Mouse (Mus musculus): ENCODE measurements at regions not wholly inside any gene's neighbourhood (a gene's known extent, or its start where the extent isn't known, plus 50 kb on each side); places are given as distances from the start of the nearest gene placed in this dataset.

DNA sequence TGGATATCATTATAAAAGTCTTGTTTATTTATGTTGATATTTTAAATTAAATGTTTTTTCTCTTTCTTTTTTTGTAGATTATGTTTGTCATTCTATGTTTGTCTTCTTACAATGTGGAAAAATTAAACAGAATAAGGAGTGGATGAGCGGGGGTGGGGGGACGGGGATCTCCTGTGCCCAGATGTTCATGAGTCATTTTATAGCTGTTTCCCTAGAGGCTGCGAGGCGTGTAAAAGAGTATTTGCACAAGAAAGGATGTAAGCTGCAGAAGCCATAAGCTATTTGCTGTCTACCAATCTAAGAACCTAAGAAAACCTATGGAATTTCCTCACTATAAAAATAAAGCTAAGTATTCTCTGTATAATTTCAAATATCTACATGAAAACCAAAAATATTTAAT is 446.9 kb upstream of the Cwc22 start:
- ATAC-seq (ENCODE audit: insufficient read depth) (no peak), DNase-seq (no peak)
- Histone ChIP-seq H3K4me1 (ENCODE audit: insufficient read depth) (no peaks in the 10 kb centered on the region), H3K4me2 (no peak overlapping the region), H3K9me3 (ENCODE audit: low read depth, low read length) (no peaks in the 10 kb centered on the region), H3K27me3 (ENCODE audit: insufficient read depth, low read length) (no peaks in the 10 kb centered on the region), H3K27ac (ENCODE audit: low read depth) (no peak overlapping the region), H3K36me3 (ENCODE audit: insufficient read depth) (no peaks in the 10 kb centered on the region), H3K4me3 (ENCODE audit: low read depth, low read length) (no peak overlapping the region), H3K9ac (no peak overlapping the region)
- TF ChIP-seq CTCF (IDR thresholded peaks at IDR 0.05; ENCODE audit: low read depth): no peak
- 57% methylated on average over 4 of the region's 4 CpGs for WGBS

DNA sequence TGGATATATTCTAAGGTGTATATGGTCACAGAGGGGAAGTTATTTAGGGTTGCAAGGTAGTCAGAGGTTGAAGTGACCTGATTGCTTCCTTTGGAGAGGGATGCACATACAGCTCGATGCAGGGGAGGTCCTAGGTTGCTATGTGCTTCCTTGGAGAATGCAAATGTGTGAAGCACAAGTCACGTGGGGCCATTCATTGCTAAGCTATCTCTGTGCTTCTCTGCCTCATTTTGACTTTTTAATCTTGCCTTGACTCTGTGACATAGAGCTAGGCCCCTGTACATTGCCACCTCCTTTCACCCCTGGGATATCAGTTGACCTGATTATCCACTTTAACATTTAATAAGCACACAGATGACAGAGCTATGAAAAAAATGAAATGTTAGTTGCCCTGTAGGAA is 446.2 kb upstream of the Cwc22 start:
- ATAC-seq (ENCODE audit: insufficient read depth): no peak
- no peaks in the 10 kb centered on the region for H3K4me1 ChIP-seq (ENCODE audit: insufficient read depth)
- H3K27ac ChIP-seq (ENCODE audit: low read depth): no peak overlapping the region
- H3K9ac ChIP-seq: no peak overlapping the region
- 75% methylated on average over 2 of the region's 2 CpGs for WGBS
- no peaks in the 10 kb centered on the region for H3K27me3 ChIP-seq (ENCODE audit: insufficient read depth, low read length)
- no peak overlapping the region for H3K4me3 ChIP-seq (ENCODE audit: low read depth, low read length)
- no peaks in the 10 kb centered on the region for H3K36me3 ChIP-seq (ENCODE audit: insufficient read depth)
- no peak overlapping the region for H3K4me2 ChIP-seq
- H3K9me3 ChIP-seq (ENCODE audit: low read depth, low read length): no peaks in the 10 kb centered on the region
- TF ChIP-seq CTCF (IDR thresholded peaks at IDR 0.05; ENCODE audit: low read depth): no peak
- no peak for DNase-seq

DNA sequence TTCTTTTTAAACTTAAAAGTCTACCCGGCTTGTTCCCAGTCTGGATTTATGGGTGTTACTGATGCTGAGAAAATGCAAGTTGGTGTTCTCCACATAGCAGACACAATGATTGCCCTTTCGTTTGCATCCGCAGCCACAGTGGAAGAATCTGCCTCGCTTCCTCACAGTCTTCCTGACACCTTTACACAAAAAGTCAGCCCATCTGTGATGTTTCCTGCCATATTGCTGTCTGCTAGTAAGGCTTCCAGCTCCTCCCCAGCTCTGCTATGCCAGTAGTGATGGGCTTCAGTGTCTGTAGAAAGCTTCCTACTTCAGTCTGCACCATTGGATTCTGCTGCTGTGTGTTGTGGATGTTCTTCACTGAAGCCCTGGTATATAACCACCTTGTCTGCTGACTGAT is 441.8 kb upstream of the Cwc22 start:
- TF ChIP-seq CTCF (IDR thresholded peaks at IDR 0.05; ENCODE audit: low read depth): no peak
- no peak overlapping the region for H3K4me3 ChIP-seq (ENCODE audit: low read depth, low read length)
- 51% methylated on average over 4 of the region's 4 CpGs for WGBS

GRCm38 (mm10) chr2:78381234-78381633 is 435.1 kb upstream of the Cwc22 start:
- no peak for DNase-seq
- no peak for ATAC-seq (ENCODE audit: insufficient read depth)
- TF ChIP-seq CTCF (IDR thresholded peaks at IDR 0.05; ENCODE audit: low read depth): no peak

More for the DNA sequence above, 441.8 kb upstream of the Cwc22 start:
- Histone ChIP-seq H3K36me3 (ENCODE audit: insufficient read depth) (no peaks in the 10 kb centered on the region), H3K4me2 (no peak overlapping the region), H3K27ac (ENCODE audit: low read depth) (no peak overlapping the region), H3K9me3 (ENCODE audit: low read depth, low read length) (no peaks in the 10 kb centered on the region), H3K27me3 (ENCODE audit: insufficient read depth, low read length) (no peaks in the 10 kb centered on the region), H3K4me1 (ENCODE audit: insufficient read depth) (no peaks in the 10 kb centered on the region), H3K9ac (no peak overlapping the region)
- ATAC-seq (ENCODE audit: insufficient read depth) (no peak), DNase-seq (no peak)

GRCm38 (mm10) chr2:78331736-78332475 is 385.7 kb upstream of the Cwc22 start:
- no peak for TF ChIP-seq CTCF (IDR thresholded peaks at IDR 0.05; ENCODE audit: low read depth)
- Histone ChIP-seq H3K27me3 (ENCODE audit: insufficient read depth, low read length) (no peaks in the 10 kb centered on the region), H3K36me3 (ENCODE audit: insufficient read depth) (no peaks in the 10 kb centered on the region), H3K4me2 (no peak overlapping the region), H3K9me3 (ENCODE audit: low read depth, low read length) (no peaks in the 10 kb centered on the region; the same call in 1 of the 2 replicates), H3K4me3 (ENCODE audit: low read depth, low read length) (no peak overlapping the region), H3K9ac (no peak overlapping the region), H3K4me1 (ENCODE audit: insufficient read depth) (no peaks in the 10 kb centered on the region), H3K27ac (ENCODE audit: low read depth) (no peak overlapping the region)
- ATAC-seq (ENCODE audit: insufficient read depth) (no peak), DNase-seq (no peak)
- 81% methylated on average over 5 of the region's 5 CpGs for WGBS

More at GRCm38 (mm10) chr2:78381234-78381633, 435.1 kb upstream of the Cwc22 start:
- no peak overlapping the region for H3K9ac ChIP-seq
- H3K4me3 ChIP-seq (ENCODE audit: low read depth, low read length): no peak overlapping the region
- H3K27ac ChIP-seq (ENCODE audit: low read depth): no peak overlapping the region
- no peak overlapping the region for H3K4me2 ChIP-seq
- H3K4me1 ChIP-seq (ENCODE audit: insufficient read depth): no peaks in the 10 kb centered on the region
- no peaks in the 10 kb centered on the region for H3K9me3 ChIP-seq (ENCODE audit: low read depth, low read length)
- H3K36me3 ChIP-seq (ENCODE audit: insufficient read depth): no peaks in the 10 kb centered on the region
- H3K27me3 ChIP-seq (ENCODE audit: insufficient read depth, low read length): no peaks in the 10 kb centered on the region

DNA sequence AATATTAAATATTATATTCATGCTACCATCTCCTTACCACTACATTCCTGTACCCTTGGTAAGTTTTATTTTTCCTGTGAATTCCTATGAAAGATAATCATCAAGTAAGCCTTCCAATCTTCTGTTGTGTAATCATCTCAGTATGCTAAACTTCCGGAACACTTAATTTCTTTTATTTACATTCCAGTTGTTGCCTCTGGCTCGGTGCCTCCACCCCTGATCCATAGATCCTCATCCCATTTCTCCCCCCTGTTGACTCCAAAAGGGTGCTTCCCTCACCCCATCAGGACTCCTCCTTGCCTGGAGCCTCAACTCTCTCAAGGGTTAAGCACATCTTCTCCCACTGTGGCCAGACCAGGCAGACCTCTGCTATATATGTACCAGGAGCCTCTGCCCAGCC is 379.9 kb upstream of the Cwc22 start:
- peak; percentile 38; the same call in 1 of the 2 replicates for ATAC-seq (ENCODE audit: insufficient read depth)
- WGBS: 55% methylated on average over 2 of the region's 2 CpGs

DNA sequence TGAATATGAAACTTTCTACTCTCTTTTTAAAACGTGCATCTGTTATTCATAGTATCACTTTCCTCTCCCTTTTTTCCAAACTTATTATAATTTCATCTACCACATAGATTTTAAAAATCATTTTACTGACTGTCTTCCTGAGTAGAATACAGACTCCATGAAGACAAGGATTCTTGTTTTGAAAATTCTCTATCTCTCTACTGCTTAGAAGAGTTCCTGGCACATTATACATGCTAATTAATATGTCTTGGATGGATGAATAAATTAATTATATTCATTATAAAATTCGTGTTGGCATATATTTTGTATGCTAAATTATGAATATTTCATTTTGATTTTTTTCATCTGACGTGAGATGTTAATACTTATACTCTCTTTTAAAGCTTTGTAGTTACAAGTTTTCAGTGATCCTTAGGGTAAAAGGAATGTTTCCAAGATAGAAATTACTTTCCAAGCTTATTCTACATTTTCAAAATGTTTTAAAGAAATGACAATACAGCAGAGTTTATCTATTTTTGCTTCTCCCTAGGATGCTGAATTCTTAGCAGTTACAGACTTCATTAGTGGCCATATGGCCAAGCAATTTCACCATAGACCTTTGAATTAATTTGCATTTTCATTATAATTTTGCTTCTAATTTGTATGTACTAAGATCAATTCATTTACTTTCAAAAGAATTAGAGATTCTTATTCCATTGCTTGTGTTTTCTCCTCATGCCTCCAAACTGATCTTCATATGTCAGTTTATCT is 376.2 kb upstream of the Cwc22 start:
- no peak for TF ChIP-seq CTCF (IDR thresholded peaks at IDR 0.05; ENCODE audit: low read depth)
- H3K9me3 ChIP-seq (ENCODE audit: low read depth, low read length): no peaks in the 10 kb centered on the region
- ATAC-seq (ENCODE audit: insufficient read depth) (no peak), DNase-seq (no peak)
- H3K27ac ChIP-seq (ENCODE audit: low read depth): no peak overlapping the region
- no peaks in the 10 kb centered on the region for H3K36me3 ChIP-seq (ENCODE audit: insufficient read depth)
- H3K27me3 ChIP-seq (ENCODE audit: insufficient read depth, low read length): no peaks in the 10 kb centered on the region
- no peaks in the 10 kb centered on the region for H3K4me1 ChIP-seq (ENCODE audit: insufficient read depth)
- WGBS: 66% methylated on average over 3 of the region's 3 CpGs
- no peak overlapping the region for H3K4me3 ChIP-seq (ENCODE audit: low read depth, low read length)
- no peak overlapping the region for H3K4me2 ChIP-seq
- no peak overlapping the region for H3K9ac ChIP-seq

More for the DNA sequence above, 379.9 kb upstream of the Cwc22 start:
- Histone ChIP-seq H3K9me3 (ENCODE audit: low read depth, low read length) (no peaks in the 10 kb centered on the region; the same call in 1 of the 2 replicates), H3K27ac (ENCODE audit: low read depth) (no peak overlapping the region), H3K9ac (no peak overlapping the region), H3K4me3 (ENCODE audit: low read depth, low read length) (no peak overlapping the region), H3K4me1 (ENCODE audit: insufficient read depth) (no peaks in the 10 kb centered on the region), H3K36me3 (ENCODE audit: insufficient read depth) (no peaks in the 10 kb centered on the region), H3K4me2 (no peak overlapping the region), H3K27me3 (ENCODE audit: insufficient read depth, low read length) (no peaks in the 10 kb centered on the region)
- no peak for TF ChIP-seq CTCF (IDR thresholded peaks at IDR 0.05; ENCODE audit: low read depth)
- peak; percentile 55 for DNase-seq
